Mouse (Mus musculus) kidney, postnatal 0 days (tissue): ENCODE measurements around the gene Piezo1. TPM values are rescaled to one million over a fixed set of nuclear protein-coding genes. Genes with fewer than 3 reads are reported as not detected.

Experiments
- ATAC-seq: fragments of 200-750 bp; cut with Nextera tagmentation; replicated peaks from 2 replicates; pipeline ENCODE4 v1.8.0; 2017; ENCODE audit warnings: low read depth, moderate number of reproducible peaks, moderate TSS enrichment, moderate library complexity; ENCODE audit not compliant: low FRiP score
- DNase-seq: peaks from one replicate; pipeline ENCODE4 v3.0.0-alpha.2; 2016; ENCODE audit warnings: low spot score
- H3K27ac ChIP-seq: fragments of 300-500 bp; sonication (generic); 2 replicates; pipeline ENCODE4 v1.5.1; 2014; ENCODE audit warnings: mild to moderate bottlenecking
- H3K27me3 ChIP-seq: fragments of 300-500 bp; sonication (generic); 2 replicates; pipeline ENCODE4 v1.6.1; 2014; ENCODE audit warnings: low read length, mixed read lengths; ENCODE audit not compliant: insufficient read depth
- H3K36me3 ChIP-seq: fragments of 300-500 bp; sonication (generic); 2 replicates; pipeline ENCODE4 v1.6.1; 2014; ENCODE audit warnings: low read length, mixed read lengths; ENCODE audit not compliant: insufficient read depth
- H3K4me1 ChIP-seq: fragments of 300-500 bp; sonication (generic); replicated peaks from 2 replicates; pipeline ENCODE4 v1.6.1; 2014; ENCODE audit warnings: antibody characterized with exemption, low read length, mixed read lengths; ENCODE audit not compliant: insufficient read depth
- H3K4me2 ChIP-seq: fragments of 300-500 bp; sonication (generic); 2 replicates; pipeline ENCODE4 v1.6.1; 2014; ENCODE audit warnings: mild to moderate bottlenecking, low read length, moderate library complexity, mixed read lengths
- H3K4me3 ChIP-seq: fragments of 300-500 bp; sonication (generic); replicated peaks from 2 replicates; pipeline ENCODE4 v1.5.1; 2014; ENCODE audit warnings: low read depth, low read length
- H3K9ac ChIP-seq: fragments of 300-500 bp; sonication (generic); 2 replicates; pipeline ENCODE4 v1.6.1; 2014; ENCODE audit warnings: low read depth, low read length
- H3K9me3 ChIP-seq: fragments of 300-500 bp; sonication (generic); replicated peaks from 2 replicates; pipeline ENCODE4 v1.6.1; 2016; ENCODE audit warnings: low read length, inconsistent platforms, mixed read lengths
- CTCF ChIP-seq: IDR thresholded peaks from 2 replicates; pipeline ENCODE4 v1.5.1; 2016; ENCODE audit warnings: antibody characterized with exemption, low read depth, mild to moderate bottlenecking, moderate library complexity
- WGBS: fragments of 180-500 bp; shearing (Covaris S2); extraction: QIAGEN DNeasy Blood & Tissue Kit; methylation state at CpG from one replicate; pipeline ENCODE4 v1.1.7; 2014; 5-methylcytosine and 5-hydroxymethylcytosine counted together
- polyA plus RNA-seq: library from polyadenylated mRNA; unstranded; fragments of >200 nt; fragmentation: Nextera tagmentation; extraction: Ambion mirVana; gene quantifications from 2 replicates; pipeline ENCODE4 v1.2.1, GENCODE M21; 2015

Piezo1 gene
- polyA plus RNA-seq, 1 experiment from 2014 or later: 14.9 TPM

- Histone ChIP-seq H3K4me1 (0 out of 2 replicates have a peak, but pooled peaks cover 11% of the 10 kb centered on the region), H3K9ac (no peak overlapping the region), H3K4me3 (no peak overlapping the region), H3K27ac (no peak overlapping the region), H3K4me2 (no peak overlapping the region), H3K27me3 (no peaks in the 10 kb centered on the region), H3K36me3 (0 out of 2 replicates have a peak, but pooled peaks cover 6% of the 10 kb centered on the region), H3K9me3 (no peaks in the 10 kb centered on the region)
- no peak for TF ChIP-seq CTCF
- ATAC-seq (no peak), DNase-seq (no peak)
- 90% methylated on average over 1 of the region's 1 CpGs for WGBS
Measured at GRCm38 (mm10) chr8:122441326-122441725, 109.8 kb downstream of the Piezo1 start.

GRCm38 (mm10) chr8:122439336-122439735 is 111.8 kb downstream of the Piezo1 start:
- ATAC-seq: no peak
- 0 out of 2 replicates have a peak, but pooled peaks cover 9% of the 10 kb centered on the region for H3K36me3 ChIP-seq
- no peak for DNase-seq
- H3K27me3 ChIP-seq: no peaks in the 10 kb centered on the region
- no peak overlapping the region for H3K27ac ChIP-seq
- no peak overlapping the region for H3K4me3 ChIP-seq
- no peaks in the 10 kb centered on the region for H3K9me3 ChIP-seq
- H3K9ac ChIP-seq: no peak overlapping the region
- H3K4me2 ChIP-seq: no peak overlapping the region
- no peak for TF ChIP-seq CTCF
- 93% methylated on average over 16 of the region's 16 CpGs for WGBS
- 0 out of 2 replicates have a peak, but pooled peaks cover 11% of the 10 kb centered on the region for H3K4me1 ChIP-seq

- no peak for ATAC-seq
- TF ChIP-seq CTCF: no peak
- no peaks in the 10 kb centered on the region for H3K27me3 ChIP-seq
- H3K27ac ChIP-seq: peak overlapping the region; percentile 64; the same call in 1 of the 2 replicates
- H3K4me1 ChIP-seq: peaks cover 12% of the 10 kb centered on the region; the same call in 1 of the 2 replicates
- H3K9ac ChIP-seq: 0 out of 2 replicates have a peak overlapping the region, but pooled peaks have one; percentile 27
- H3K4me2 ChIP-seq: peak overlapping the region; percentile 30; the same call in 1 of the 2 replicates
- peak; percentile 71 for DNase-seq
- H3K9me3 ChIP-seq: no peaks in the 10 kb centered on the region
- 84% methylated on average over 13 of the region's 13 CpGs for WGBS
- 0 out of 2 replicates have a peak, but pooled peaks cover 9% of the 10 kb centered on the region for H3K36me3 ChIP-seq
- H3K4me3 ChIP-seq: no peak overlapping the region
Measured at GRCm38 (mm10) chr8:122437708-122438331, 113.3 kb downstream of the Piezo1 start.

GRCm38 (mm10) chr8:122436586-122437125 is 114.5 kb downstream of the Piezo1 start:
- no peak overlapping the region for H3K4me2 ChIP-seq
- ATAC-seq (no peak), DNase-seq (no peak)
- H3K27me3 ChIP-seq: no peaks in the 10 kb centered on the region
- H3K4me3 ChIP-seq: no peak overlapping the region
- no peak overlapping the region for H3K9ac ChIP-seq
- no peak for TF ChIP-seq CTCF
- H3K4me1 ChIP-seq: peaks cover 14% of the 10 kb centered on the region
- H3K9me3 ChIP-seq: no peaks in the 10 kb centered on the region
- H3K27ac ChIP-seq: no peak overlapping the region
- H3K36me3 ChIP-seq: 0 out of 2 replicates have a peak, but pooled peaks cover 9% of the 10 kb centered on the region
- WGBS: 73% methylated on average over 20 of the region's 20 CpGs

GRCm38 (mm10) chr8:122436146-122436545 is 115.0 kb downstream of the Piezo1 start:
- Histone ChIP-seq H3K4me3 (no peak overlapping the region), H3K9ac (no peak overlapping the region), H3K4me1 (peaks cover 19% of the 10 kb centered on the region), H3K27me3 (no peaks in the 10 kb centered on the region), H3K9me3 (no peaks in the 10 kb centered on the region), H3K27ac (no peak overlapping the region), H3K36me3 (0 out of 2 replicates have a peak, but pooled peaks cover 9% of the 10 kb centered on the region), H3K4me2 (no peak overlapping the region)
- 94% methylated on average over 9 of the region's 9 CpGs for WGBS
- no peak for ATAC-seq
- no peak for DNase-seq
- no peak for TF ChIP-seq CTCF

- Histone ChIP-seq H3K4me2 (no peak overlapping the region), H3K27ac (no peak overlapping the region), H3K9me3 (no peaks in the 10 kb centered on the region), H3K36me3 (0 out of 2 replicates have a peak, but pooled peaks cover 9% of the 10 kb centered on the region), H3K27me3 (no peaks in the 10 kb centered on the region), H3K4me3 (no peak overlapping the region), H3K9ac (no peak overlapping the region), H3K4me1 (peaks cover 23% of the 10 kb centered on the region)
- ATAC-seq: no peak
- no peak for DNase-seq
- peak; percentile 59 for TF ChIP-seq CTCF
- 93% methylated on average over 6 of the region's 6 CpGs for WGBS
Measured at GRCm38 (mm10) chr8:122435375-122435774, 115.8 kb downstream of the Piezo1 start.
